Mouse (Mus musculus): ENCODE results near the gene Slc39a13. TPM values are rescaled to one million over a fixed set of nuclear protein-coding genes. Genes with fewer than 3 reads are reported as not detected.
"Not testable (repeated sequence)": the region's sequence is repeated elsewhere in the genome, so short reads cannot be mapped to it uniquely, and the experiment has no call there.

Gene Slc39a13
- polyA plus RNA-seq, 1 experiment from 2014 or later = 19.7 TPM

DNA sequence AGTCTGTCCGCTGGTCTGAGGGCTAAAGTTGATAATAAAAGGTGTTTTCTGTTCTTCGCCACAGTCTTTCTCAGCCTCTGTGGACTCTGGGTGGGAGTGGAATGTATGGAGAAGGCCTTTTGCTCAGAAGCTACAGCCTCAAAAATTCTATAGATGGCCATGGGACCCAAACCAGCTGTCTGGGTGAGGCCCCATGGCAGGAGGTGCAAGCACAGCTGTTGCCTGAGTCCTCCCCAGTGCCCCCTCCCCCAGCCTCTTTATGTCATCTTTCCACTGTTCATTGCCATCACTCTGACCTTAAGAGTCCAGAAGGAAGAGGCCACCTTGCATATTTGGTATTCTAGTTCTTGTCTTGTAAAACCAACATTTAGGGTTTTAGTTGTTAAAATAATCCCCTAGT, 10.8 kb downstream of the Slc39a13 start:
- no peak overlapping the region for H3K4me3 ChIP-seq
- H3K9me3 ChIP-seq (replicated peaks) = no peaks in the 10 kb centered on the region
- WGBS = 100% methylated on average over 2 of the region's 2 CpGs
- no peak overlapping the region for H3K27ac ChIP-seq
- peaks cover 13% of the 10 kb centered on the region for H3K4me1 ChIP-seq
- H3K9ac ChIP-seq = no peak overlapping the region
- H3K4me2 ChIP-seq = no peak overlapping the region
- peaks cover 91% of the 10 kb centered on the region for H3K36me3 ChIP-seq (ENCODE audit: poor library complexity, severe bottlenecking)
- no peaks in the 10 kb centered on the region for H3K27me3 ChIP-seq
- no peak for ATAC-seq

DNA sequence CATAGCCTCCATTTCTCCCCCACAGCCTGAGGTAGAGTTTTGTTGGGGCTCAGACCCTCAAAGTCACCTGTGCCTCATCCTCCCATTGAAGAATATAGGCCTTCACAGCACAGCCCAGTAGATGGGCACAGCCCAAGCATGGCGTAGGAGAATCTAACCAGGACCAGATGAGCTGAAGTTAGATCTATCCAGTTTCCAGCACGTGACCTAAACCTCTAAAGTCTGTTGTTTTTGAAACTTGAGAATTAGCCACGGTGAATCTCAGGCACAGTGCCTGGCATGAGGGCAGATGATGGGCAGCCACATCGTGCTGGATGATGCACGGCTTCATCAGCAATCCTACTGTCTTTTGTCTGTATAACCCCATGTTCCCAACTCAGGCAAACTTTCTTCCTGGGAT, 11.8 kb downstream of the Slc39a13 start:
- Histone ChIP-seq H3K9ac (no peak overlapping the region), H3K36me3 (ENCODE audit: poor library complexity, severe bottlenecking) (peaks cover 82% of the 10 kb centered on the region), H3K27me3 (no peaks in the 10 kb centered on the region), H3K4me3 (no peak overlapping the region), H3K4me1 (peaks cover 13% of the 10 kb centered on the region), H3K4me2 (no peak overlapping the region), H3K9me3 (replicated peaks) (no peaks in the 10 kb centered on the region), H3K27ac (no peak overlapping the region)
- WGBS = 93% methylated on average over 5 of the region's 5 CpGs
- no peak for ATAC-seq

DNA sequence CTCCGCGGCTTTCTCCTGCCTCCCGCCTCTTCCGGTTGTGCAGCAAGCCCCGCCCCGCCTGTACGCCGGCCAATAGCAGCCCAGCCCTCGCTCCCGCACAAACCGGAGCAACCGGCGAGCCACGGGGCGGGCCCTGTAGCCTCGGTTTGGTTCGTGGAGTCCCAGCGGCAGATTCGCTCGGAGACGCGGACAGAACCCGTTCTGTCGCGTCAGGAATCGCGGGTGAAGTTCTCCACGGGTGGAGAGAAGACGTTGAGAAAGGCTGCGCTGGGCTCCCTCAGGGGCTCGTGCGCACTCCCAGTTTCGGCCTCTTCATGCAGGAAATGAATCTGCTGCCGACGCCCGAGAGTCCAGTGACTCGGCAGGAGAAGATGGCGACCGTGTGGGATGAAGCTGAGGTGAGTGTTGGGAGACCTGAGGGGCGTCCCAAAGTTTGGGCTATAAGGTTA, 16.3 kb downstream of the Slc39a13 start, which contains the start of gene Psmc3:
Psmc3 (plus strand) TSS at position 76 of the 449 bp plus-strand sequence.
- Histone ChIP-seq H3K4me3 (peak within 1 kb of the TSS; percentile 61), H3K27me3 (no peaks in the 10 kb centered on the region), H3K27ac (peak within 1 kb of the TSS; percentile 72), H3K4me1 (peaks cover 17% of the 10 kb centered on the region), H3K9me3 (replicated peaks) (no peaks in the 10 kb centered on the region), H3K9ac (peak within 1 kb of the TSS; percentile 73), H3K36me3 (ENCODE audit: poor library complexity, severe bottlenecking) (peaks cover 44% of the 10 kb centered on the region), H3K4me2 (peak within 1 kb of the TSS; percentile 84)
- peak; percentile 99 for ATAC-seq
- WGBS = under 1% methylated on average over 40 of the region's 40 CpGs

DNA sequence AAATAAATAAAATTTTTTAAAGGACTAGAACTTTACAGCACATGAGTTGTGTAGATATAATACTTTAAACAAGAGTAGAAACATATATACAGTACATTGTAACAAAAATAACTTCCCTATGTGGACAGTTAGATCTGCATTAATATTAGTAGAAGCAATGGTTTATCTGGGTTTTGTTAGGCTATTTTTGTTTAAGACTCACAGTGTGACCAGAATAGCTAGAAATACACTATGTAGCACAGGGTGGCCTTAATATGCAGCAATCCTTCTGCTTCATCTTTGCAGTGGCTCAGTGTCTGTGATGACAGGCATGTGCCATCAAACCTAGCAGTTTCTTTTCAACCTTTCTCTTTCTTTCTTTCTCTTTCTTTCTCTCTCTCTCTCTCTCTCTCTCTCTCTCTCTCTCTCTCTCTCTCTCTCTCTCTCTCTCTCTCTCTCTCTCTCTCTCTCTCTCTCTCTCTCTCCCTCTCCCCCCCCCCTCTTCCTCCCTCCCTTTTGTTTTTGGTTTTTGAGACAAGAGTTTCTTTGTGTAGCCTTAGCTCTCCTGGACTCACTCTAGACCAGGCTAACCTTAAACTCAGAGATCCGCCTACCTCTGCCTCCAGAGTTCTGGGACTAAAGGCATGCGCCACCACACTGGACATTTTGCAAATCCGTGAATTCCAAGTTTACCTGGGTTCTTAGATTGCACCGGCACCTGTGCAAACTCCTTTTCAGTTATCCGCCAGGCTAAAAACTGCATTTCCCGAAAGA, 16.9 kb downstream of the Slc39a13 start:
- peak; percentile 77 for ATAC-seq
- WGBS = 0% methylated on average over 6 of the region's 6 CpGs

DNA sequence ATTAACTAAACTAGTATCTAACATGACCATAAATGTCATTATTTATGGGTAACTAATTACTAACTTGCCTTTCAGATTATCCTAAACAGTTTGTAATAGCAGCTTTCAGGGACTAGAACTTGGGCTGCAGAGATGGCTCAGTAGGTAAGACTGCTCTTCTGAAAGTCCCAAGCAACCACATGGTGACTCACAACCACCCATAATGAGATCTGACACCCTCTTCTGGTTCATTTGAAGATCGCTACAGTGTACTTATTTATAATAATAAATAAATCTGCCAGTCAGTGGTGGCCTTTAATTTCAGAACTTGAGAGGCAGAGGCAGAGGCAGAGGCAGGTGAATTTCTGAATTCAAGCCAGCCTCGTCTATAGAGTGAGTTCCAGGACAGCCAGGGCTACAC, 17.5 kb downstream of the Slc39a13 start:
- H3K9ac ChIP-seq = no peak overlapping the region
- no peaks in the 10 kb centered on the region for H3K27me3 ChIP-seq
- no peak overlapping the region for H3K27ac ChIP-seq
- peak overlapping the region; percentile 84 for H3K4me2 ChIP-seq
- peaks cover 17% of the 10 kb centered on the region for H3K4me1 ChIP-seq
- WGBS = 60% methylated on average over 2 of the region's 2 CpGs
- H3K9me3 ChIP-seq (replicated peaks) = no peaks in the 10 kb centered on the region
- peaks cover 32% of the 10 kb centered on the region for H3K36me3 ChIP-seq (ENCODE audit: poor library complexity, severe bottlenecking)
- no peak for ATAC-seq
- H3K4me3 ChIP-seq = peak overlapping the region; percentile 61

More for the DNA sequence above, 16.9 kb downstream of the Slc39a13 start:
- peak overlapping the region; percentile 84 for H3K4me2 ChIP-seq
- H3K36me3 ChIP-seq (ENCODE audit: poor library complexity, severe bottlenecking) = peaks cover 38% of the 10 kb centered on the region
- H3K4me3 ChIP-seq = peak overlapping the region; percentile 61
- no peaks in the 10 kb centered on the region for H3K9me3 ChIP-seq (replicated peaks)
- no peak overlapping the region for H3K27ac ChIP-seq
- peak overlapping the region; percentile 73 for H3K9ac ChIP-seq
- peaks cover 17% of the 10 kb centered on the region for H3K4me1 ChIP-seq
- H3K27me3 ChIP-seq = no peaks in the 10 kb centered on the region

DNA sequence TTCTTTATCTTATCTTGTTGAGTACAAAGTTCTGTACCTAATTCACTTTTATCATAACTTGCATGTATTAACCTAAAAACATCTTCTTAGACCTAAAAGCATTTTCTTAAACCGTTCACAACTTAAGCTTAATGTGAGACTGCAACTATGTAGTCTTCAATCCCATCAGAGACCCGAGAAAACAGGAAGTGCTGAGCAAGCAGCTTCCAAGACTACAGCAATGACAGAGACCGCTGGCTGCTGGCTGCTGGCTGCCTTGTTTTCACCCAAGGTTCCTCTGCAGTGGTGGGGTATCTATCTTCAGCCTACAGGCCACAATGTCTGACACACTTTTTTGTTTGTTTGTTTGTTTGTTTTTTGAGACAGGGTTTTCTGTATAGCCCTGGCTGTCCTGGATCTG, 18.3 kb downstream of the Slc39a13 start:
- no peak overlapping the region for H3K9ac ChIP-seq
- no peak overlapping the region for H3K4me2 ChIP-seq
- peaks cover 24% of the 10 kb centered on the region for H3K36me3 ChIP-seq (ENCODE audit: poor library complexity, severe bottlenecking)
- ATAC-seq = no peak
- H3K9me3 ChIP-seq (replicated peaks) = no peaks in the 10 kb centered on the region
- 93% methylated on average over 3 of the region's 3 CpGs for WGBS
- H3K27ac ChIP-seq = no peak overlapping the region
- H3K4me3 ChIP-seq = no peak overlapping the region
- H3K27me3 ChIP-seq = no peaks in the 10 kb centered on the region
- peaks cover 17% of the 10 kb centered on the region for H3K4me1 ChIP-seq

DNA sequence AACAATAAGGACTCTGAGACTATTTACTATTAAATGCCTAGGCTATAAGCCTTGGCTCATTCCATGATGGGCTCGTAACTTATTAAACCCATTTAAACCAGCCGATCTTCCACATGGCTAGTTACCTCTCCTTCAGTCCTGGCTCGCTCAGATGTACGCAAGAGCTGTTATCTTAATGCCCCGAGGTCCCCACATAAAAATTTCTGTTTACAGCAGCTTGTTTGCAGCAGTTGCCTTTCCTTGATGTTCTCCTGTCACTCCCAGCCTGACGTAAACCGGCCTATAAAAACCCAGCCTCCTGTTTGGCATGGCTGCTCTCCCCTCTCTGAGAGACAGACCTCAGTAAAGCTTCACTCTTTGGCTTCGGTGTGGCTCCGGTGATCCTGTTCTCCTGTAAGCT, 22.9 kb downstream of the Slc39a13 start:
- ATAC-seq = no peak
- H3K9me3 ChIP-seq (replicated peaks) = no peaks in the 10 kb centered on the region
- H3K27ac ChIP-seq = no peak overlapping the region
- no peaks in the 10 kb centered on the region for H3K4me1 ChIP-seq
- H3K4me2 ChIP-seq = no peak overlapping the region
- no peaks in the 10 kb centered on the region for H3K27me3 ChIP-seq
- peaks cover 8% of the 10 kb centered on the region for H3K36me3 ChIP-seq (ENCODE audit: poor library complexity, severe bottlenecking)
- H3K4me3 ChIP-seq = no peak overlapping the region
- WGBS = 77% methylated on average over 9 of the region's 9 CpGs
- no peak overlapping the region for H3K9ac ChIP-seq

DNA sequence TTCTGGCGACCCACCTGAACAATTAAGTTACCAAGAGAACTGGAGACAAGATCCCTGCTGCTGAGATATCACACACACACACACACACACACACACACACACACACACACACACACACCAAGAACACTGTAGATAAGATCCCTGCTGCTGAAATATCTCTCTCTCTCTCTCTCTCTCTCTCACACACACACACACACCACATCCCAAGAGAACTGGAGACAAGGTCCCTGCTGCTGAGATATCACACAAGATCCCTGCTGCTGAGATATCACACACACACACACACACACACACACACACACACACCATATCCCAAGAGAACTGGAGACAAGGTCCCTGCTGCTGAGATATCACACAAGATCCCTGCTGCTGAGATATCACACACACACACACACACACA, 24.4 kb downstream of the Slc39a13 start:
- not testable (repeated sequence) for H3K4me1 ChIP-seq; H3K36me3 ChIP-seq (ENCODE audit: poor library complexity, severe bottlenecking); H3K27ac ChIP-seq; H3K27me3 ChIP-seq; H3K9me3 ChIP-seq (replicated peaks); H3K9ac ChIP-seq; ATAC-seq; H3K4me2 ChIP-seq; H3K4me3 ChIP-seq
- WGBS = 93% methylated on average over 1 of the region's 1 CpGs

DNA sequence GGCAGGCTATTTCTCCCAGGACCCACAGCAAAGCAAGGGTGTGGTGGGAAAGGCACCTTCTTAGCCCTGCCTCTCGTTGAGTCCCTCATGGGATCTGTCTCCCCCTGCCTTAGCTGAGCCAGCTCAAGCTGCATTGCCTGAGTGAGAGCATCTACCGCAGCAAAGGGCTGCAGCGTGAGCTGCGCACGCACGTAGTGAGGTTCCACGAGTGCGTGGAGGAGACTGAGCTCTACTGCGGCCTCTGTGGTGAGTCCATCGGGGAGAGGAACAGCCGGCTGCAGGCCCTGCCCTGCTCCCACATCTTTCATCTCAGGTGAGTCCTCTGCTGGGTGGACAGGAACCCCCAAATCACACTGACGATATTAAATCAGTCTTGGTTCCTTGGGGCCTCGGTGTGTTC, 25.5 kb downstream of the Slc39a13 start:
- Histone ChIP-seq H3K9ac (no peak overlapping the region), H3K4me1 (no peaks in the 10 kb centered on the region), H3K27me3 (no peaks in the 10 kb centered on the region), H3K36me3 (ENCODE audit: poor library complexity, severe bottlenecking) (no peaks in the 10 kb centered on the region), H3K4me3 (no peak overlapping the region), H3K4me2 (no peak overlapping the region), H3K9me3 (replicated peaks) (no peaks in the 10 kb centered on the region), H3K27ac (no peak overlapping the region)
- WGBS = 87% methylated on average over 13 of the region's 13 CpGs
- no peak for ATAC-seq

DNA sequence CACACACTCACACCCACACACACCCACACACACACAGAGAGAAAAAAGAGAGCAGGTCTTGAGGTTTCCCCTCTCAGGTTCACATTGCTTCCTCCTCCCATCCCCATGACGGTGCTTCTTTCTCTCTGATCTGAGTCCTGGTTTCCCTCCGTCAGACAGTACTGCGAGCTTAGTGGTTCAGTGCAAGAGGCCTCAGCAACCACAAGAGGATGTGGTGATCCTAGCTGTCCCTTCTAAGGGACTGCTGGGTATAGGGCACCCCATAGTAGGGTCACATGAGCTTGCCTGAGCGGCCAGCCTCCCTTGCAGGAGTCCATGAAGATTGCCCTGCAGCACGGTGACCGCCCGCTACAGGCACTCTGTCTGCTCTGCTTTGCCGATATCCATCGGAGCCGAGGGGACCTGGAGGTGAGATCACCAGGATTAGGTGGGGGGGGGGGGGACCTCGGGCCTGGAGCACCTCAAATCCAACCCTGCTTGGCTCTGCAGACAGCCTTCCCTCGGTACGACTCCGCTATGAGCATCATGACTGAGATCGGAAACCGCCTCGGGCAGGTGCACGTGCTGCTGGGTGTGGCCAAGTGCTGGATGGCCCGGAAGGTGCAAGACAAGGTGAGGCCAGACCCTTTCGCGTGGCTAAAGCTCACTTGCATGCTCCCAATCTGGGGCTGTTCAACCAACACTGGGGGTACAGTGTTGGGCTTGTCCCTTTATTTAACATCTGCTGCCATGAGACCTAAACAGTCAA, 27.4 kb downstream of the Slc39a13 start:
- Histone ChIP-seq H3K4me3 (no peak overlapping the region), H3K9ac (no peak overlapping the region), H3K36me3 (ENCODE audit: poor library complexity, severe bottlenecking) (no peaks in the 10 kb centered on the region), H3K27me3 (no peaks in the 10 kb centered on the region), H3K9me3 (replicated peaks) (no peaks in the 10 kb centered on the region), H3K27ac (no peak overlapping the region), H3K4me2 (no peak overlapping the region), H3K4me1 (no peaks in the 10 kb centered on the region)
- whole genome bisulfite sequencing = 71% methylated on average over 21 of the region's 21 CpGs
- no peak for ATAC-seq

DNA sequence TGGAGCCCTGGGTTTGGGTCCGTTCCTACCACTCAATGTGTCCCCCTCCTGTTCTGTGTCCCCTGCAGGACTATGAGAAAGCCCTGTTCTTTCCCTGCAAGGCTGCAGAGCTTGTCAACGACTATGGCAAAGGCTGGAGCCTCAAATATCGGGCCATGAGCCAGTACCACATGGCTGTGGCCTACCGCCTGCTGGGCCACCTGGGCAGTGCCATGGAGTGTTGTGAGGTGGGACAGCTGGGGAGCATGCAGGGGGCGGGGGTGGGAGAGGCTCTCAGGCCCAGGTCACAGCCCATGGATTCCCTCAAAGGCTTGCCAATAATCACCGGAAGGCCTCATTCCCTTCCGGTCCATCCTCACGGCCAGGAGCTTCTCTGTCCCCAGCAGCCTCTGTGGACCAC, 28.4 kb downstream of the Slc39a13 start:
- Histone ChIP-seq H3K4me2 (no peak overlapping the region), H3K27ac (no peak overlapping the region), H3K27me3 (no peaks in the 10 kb centered on the region), H3K9ac (no peak overlapping the region), H3K4me3 (no peak overlapping the region), H3K9me3 (replicated peaks) (no peaks in the 10 kb centered on the region), H3K4me1 (no peaks in the 10 kb centered on the region), H3K36me3 (ENCODE audit: poor library complexity, severe bottlenecking) (no peaks in the 10 kb centered on the region)
- 66% methylated on average over 8 of the region's 8 CpGs for WGBS
- no peak for ATAC-seq

DNA sequence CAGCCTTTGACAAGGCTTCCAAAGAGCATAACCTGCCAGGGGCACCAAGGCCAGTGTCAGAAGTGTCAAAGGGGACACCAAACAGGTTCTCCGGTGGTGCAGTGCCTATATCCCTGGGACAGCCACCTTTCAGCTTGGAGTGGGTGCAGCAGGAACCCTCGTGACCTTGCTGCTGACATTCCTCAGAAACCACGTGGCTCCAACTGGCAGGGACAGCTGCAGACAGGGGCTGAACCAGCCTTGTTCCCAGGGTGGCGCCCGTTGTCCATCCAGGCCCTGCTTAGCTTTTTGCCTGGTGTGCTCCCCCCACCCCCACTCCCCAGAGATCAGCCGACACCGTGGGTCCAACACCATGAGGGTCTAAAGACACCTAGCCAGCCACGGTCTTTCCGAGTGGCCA, 34.8 kb downstream of the Slc39a13 start, which contains the start of gene Rapsn:
Rapsn (plus strand) TSS at position 236 of the 400 bp plus-strand sequence.
- Histone ChIP-seq H3K4me2 (no peak within 1 kb of the TSS), H3K9ac (no peak within 1 kb of the TSS), H3K9me3 (replicated peaks) (no peaks in the 10 kb centered on the region), H3K36me3 (ENCODE audit: poor library complexity, severe bottlenecking) (no peaks in the 10 kb centered on the region), H3K4me1 (no peaks in the 10 kb centered on the region), H3K27ac (no peak within 1 kb of the TSS), H3K4me3 (no peak within 1 kb of the TSS), H3K27me3 (no peaks in the 10 kb centered on the region)
- 75% methylated on average over 9 of the region's 9 CpGs for WGBS
- no peak for ATAC-seq
